Mouse (Mus musculus): ENCODE measurements at regions not wholly inside any gene's neighbourhood (a gene's known extent, or its start where the extent isn't known, plus 50 kb on each side); places are given as distances from the start of the nearest gene placed in this dataset.

DNA sequence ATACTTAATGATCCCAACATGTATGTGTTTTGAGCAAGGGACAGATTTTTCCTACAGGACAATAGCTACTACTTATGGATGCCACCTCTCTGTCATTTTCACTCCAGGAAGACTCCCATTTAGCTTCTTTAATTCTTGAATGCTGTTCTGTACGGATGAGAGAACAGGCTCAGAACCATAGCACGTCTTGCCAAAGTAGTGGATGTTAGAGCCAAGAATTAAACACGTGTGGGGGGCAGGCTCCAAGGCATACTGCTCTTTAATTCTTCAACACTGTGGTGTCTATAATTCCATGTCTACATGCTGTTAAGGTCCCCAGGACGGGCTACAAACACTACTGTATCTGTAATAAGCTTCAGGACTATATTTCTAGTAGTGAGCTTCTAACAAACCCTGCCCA is 74.7 kb upstream of the Ssbp2 start:
- no peak for DNase-seq (ENCODE audit: extremely low read depth)
- Histone ChIP-seq H3K4me2 (ENCODE audit: insufficient read depth, low read depth, poor library complexity, severe bottlenecking) (no peak overlapping the region), H3K27me3 (replicated peaks) (no peaks in the 10 kb centered on the region), H3K36me3 (replicated peaks in 1 of 2; ENCODE audit: control insufficient read depth in 1 of 2, insufficient read depth in 1 of 2, low read length in 1 of 2) (no peaks in the 10 kb centered on the region), H3K4me3 (replicated peaks in 1 of 3; ENCODE audit: low read depth in 2 of 3, low read length in 2 of 3, poor library complexity in 1 of 3) (no peak overlapping the region), H3K79me2 (replicated peaks; ENCODE audit: control insufficient read depth, extremely low read depth, insufficient read depth, poor library complexity, severe bottlenecking) (no peaks in the 10 kb centered on the region), H3K4me1 (ENCODE audit: control insufficient read depth in 1 of 2, insufficient read depth in 2 of 2) (no peaks in the 10 kb centered on the region), H3K9me3 (replicated peaks; ENCODE audit: low read length) (no peaks in the 10 kb centered on the region), H3K9ac (ENCODE audit: insufficient read depth, low read depth) (no peak overlapping the region), H3K27ac (ENCODE audit: insufficient read depth, low read depth) (no peak overlapping the region)
- dilution Hi-C loops (cut with MboI; ENCODE audit: extremely low pct_ligation_motif_present, extremely low pct_unique_long_range_greater_than_20kb, low sequenced_read_pairs) (no loop called here), in situ Hi-C loops (cut with MboI; ENCODE audit: low pct_ligation_motif_present, low pct_unique_long_range_greater_than_20kb, low sequenced_read_pairs) (no loop called here)
- TF ChIP-seq RCOR1 (conservative IDR thresholded peaks at IDR 0.05; ENCODE audit: low read depth, low read length) (no peak), PAX5 (IDR thresholded peaks at IDR 0.05; ENCODE audit: low read length) (no peak), CHD1 (IDR thresholded peaks at IDR 0.05; ENCODE audit: low read depth, low read length) (no peak), BHLHE40 (IDR thresholded peaks at IDR 0.05; ENCODE audit: low read depth, low read length) (no peak), E2F4 (IDR thresholded peaks at IDR 0.05; ENCODE audit: insufficient replicate concordance, low read depth, low read length) (no peak), JUND (conservative IDR thresholded peaks at IDR 0.05; ENCODE audit: low read depth, low read length) (no peak), POLR2A (IDR thresholded peaks at IDR 0.05; ENCODE audit: low read depth, low read length) (no peak), MAFK (IDR thresholded peaks at IDR 0.05; ENCODE audit: insufficient replicate concordance, low read length) (no peak), IRF4 (IDR thresholded peaks at IDR 0.05; ENCODE audit: low read depth, low read length) (no peak), HCFC1 (IDR thresholded peaks at IDR 0.05; ENCODE audit: low read depth, low read length) (no peak), GABPA (IDR thresholded peaks at IDR 0.05; ENCODE audit: insufficient replicate concordance, low read depth, low read length) (no peak), EP300 (IDR thresholded peaks at IDR 0.05; ENCODE audit: low read length) (no peak), CTCF (conservative IDR thresholded peaks at IDR 0.05 in 1 of 2, IDR thresholded peaks at IDR 0.05 in 1 of 2; ENCODE audit: low read depth in 2 of 2, low read length in 2 of 2) (no peak), USF2 (conservative IDR thresholded peaks at IDR 0.05; ENCODE audit: low read depth, low read length) (no peak)

DNA sequence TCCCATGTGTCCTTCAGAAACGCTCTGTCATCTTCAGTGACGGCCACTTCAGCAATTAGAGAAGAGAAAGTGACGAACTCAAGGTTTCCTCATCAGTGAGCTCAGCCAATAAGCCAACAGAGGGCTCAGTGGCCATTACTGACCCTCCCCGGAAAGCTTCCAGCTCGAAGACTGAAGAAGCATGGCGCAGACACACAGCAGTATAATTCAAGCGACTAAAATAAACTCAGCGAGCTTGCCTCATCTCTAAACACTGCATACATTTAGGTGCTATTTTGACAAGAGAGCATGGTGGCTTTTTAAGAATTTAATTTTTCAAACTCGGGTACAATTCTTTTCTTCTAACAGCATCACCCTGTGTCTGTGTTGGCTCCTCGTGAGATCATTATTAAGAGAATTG is 72.2 kb upstream of the Ssbp2 start:
- H3K4me1 ChIP-seq (ENCODE audit: control insufficient read depth in 1 of 2, insufficient read depth in 2 of 2) = no peaks in the 10 kb centered on the region
- no peak overlapping the region for H3K4me2 ChIP-seq (ENCODE audit: insufficient read depth, low read depth, poor library complexity, severe bottlenecking)
- H3K79me2 ChIP-seq (replicated peaks; ENCODE audit: control insufficient read depth, extremely low read depth, insufficient read depth, poor library complexity, severe bottlenecking) = no peaks in the 10 kb centered on the region
- no peak for DNase-seq (ENCODE audit: extremely low read depth)
- dilution Hi-C loops (cut with MboI; ENCODE audit: extremely low pct_ligation_motif_present, extremely low pct_unique_long_range_greater_than_20kb, low sequenced_read_pairs) (no loop called here), in situ Hi-C loops (cut with MboI; ENCODE audit: low pct_ligation_motif_present, low pct_unique_long_range_greater_than_20kb, low sequenced_read_pairs) (no loop called here)
- H3K27ac ChIP-seq (ENCODE audit: insufficient read depth, low read depth) = no peak overlapping the region
- no peaks in the 10 kb centered on the region for H3K36me3 ChIP-seq (replicated peaks in 1 of 2; ENCODE audit: control insufficient read depth in 1 of 2, insufficient read depth in 1 of 2, low read length in 1 of 2)
- TF ChIP-seq JUN (IDR thresholded peaks at IDR 0.05; ENCODE audit: insufficient read depth, low read depth, low read length) = no peak
- no peak for TF ChIP-seq RAD21 (IDR thresholded peaks at IDR 0.05; ENCODE audit: low read depth, low read length)
- no peaks in the 10 kb centered on the region for H3K9me3 ChIP-seq (replicated peaks; ENCODE audit: low read length)
- H3K4me3 ChIP-seq (replicated peaks in 1 of 3; ENCODE audit: low read depth in 2 of 3, low read length in 2 of 3, poor library complexity in 1 of 3) = no peak overlapping the region
- H3K9ac ChIP-seq (ENCODE audit: insufficient read depth, low read depth) = no peak overlapping the region
- no peaks in the 10 kb centered on the region for H3K27me3 ChIP-seq (replicated peaks)

DNA sequence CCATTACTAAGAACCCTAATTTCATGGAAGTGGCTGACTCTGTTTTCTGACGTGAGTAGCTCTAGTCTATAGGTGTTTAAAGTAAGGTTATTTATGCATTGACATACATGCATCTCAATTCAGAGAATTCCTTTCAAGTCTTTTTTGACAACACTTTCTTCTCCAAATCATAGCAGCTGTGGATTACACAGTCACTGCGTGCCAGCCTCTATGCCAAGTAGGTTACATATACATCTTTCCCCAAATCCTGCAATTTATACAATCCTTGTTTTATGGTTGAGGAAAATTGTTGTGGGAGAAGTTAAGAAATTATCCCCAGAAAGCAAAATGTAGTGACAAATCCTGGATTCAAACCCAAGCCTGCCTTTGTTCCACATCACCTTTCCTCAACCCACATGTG is 56.5 kb upstream of the Ssbp2 start:
- no peak overlapping the region for H3K9ac ChIP-seq (ENCODE audit: insufficient read depth, low read depth)
- no peaks in the 10 kb centered on the region for H3K36me3 ChIP-seq (replicated peaks in 1 of 2; ENCODE audit: control insufficient read depth in 1 of 2, insufficient read depth in 1 of 2, low read length in 1 of 2)
- no peaks in the 10 kb centered on the region for H3K4me1 ChIP-seq (ENCODE audit: control insufficient read depth in 1 of 2, insufficient read depth in 2 of 2)
- in situ Hi-C loops (cut with MboI; ENCODE audit: low pct_ligation_motif_present, low pct_unique_long_range_greater_than_20kb, low sequenced_read_pairs) = no loop called here
- H3K79me2 ChIP-seq (replicated peaks; ENCODE audit: control insufficient read depth, extremely low read depth, insufficient read depth, poor library complexity, severe bottlenecking) = no peaks in the 10 kb centered on the region
- no peak overlapping the region for H3K27ac ChIP-seq (ENCODE audit: insufficient read depth, low read depth)
- dilution Hi-C loops (cut with MboI; ENCODE audit: extremely low pct_ligation_motif_present, extremely low pct_unique_long_range_greater_than_20kb, low sequenced_read_pairs) = no loop called here
- H3K4me2 ChIP-seq (ENCODE audit: insufficient read depth, low read depth, poor library complexity, severe bottlenecking) = no peak overlapping the region
- H3K4me3 ChIP-seq (replicated peaks in 1 of 3; ENCODE audit: low read depth in 2 of 3, low read length in 2 of 3, poor library complexity in 1 of 3) = no peak overlapping the region
- DNase-seq (ENCODE audit: extremely low read depth) = no peak
- H3K27me3 ChIP-seq (replicated peaks) = no peaks in the 10 kb centered on the region
- TF ChIP-seq HCFC1 (IDR thresholded peaks at IDR 0.05; ENCODE audit: low read depth, low read length) (no peak), ETS1 (conservative IDR thresholded peaks at IDR 0.05; ENCODE audit: low read depth, low read length) (no peak), USF2 (conservative IDR thresholded peaks at IDR 0.05; ENCODE audit: low read depth, low read length) (no peak), CHD2 (IDR thresholded peaks at IDR 0.05; ENCODE audit: low read length) (no peak), PAX5 (IDR thresholded peaks at IDR 0.05; ENCODE audit: low read length) (no peak), SMC3 (IDR thresholded peaks at IDR 0.05; ENCODE audit: low read depth, low read length) (no peak), ZMIZ1 (IDR thresholded peaks at IDR 0.05; ENCODE audit: low read depth, low read length) (no peak), TCF12 (IDR thresholded peaks at IDR 0.05; ENCODE audit: low read depth, low read length) (no peak), CTCF (conservative IDR thresholded peaks at IDR 0.05 in 1 of 2, IDR thresholded peaks at IDR 0.05 in 1 of 2; ENCODE audit: low read depth in 2 of 2, low read length in 2 of 2) (no peak), SIN3A (IDR thresholded peaks at IDR 0.05; ENCODE audit: low read length) (no peak), KAT2A (IDR thresholded peaks at IDR 0.05; ENCODE audit: insufficient replicate concordance, low read length) (no peak), RAD21 (IDR thresholded peaks at IDR 0.05; ENCODE audit: low read depth, low read length) (no peak), ZKSCAN1 (IDR thresholded peaks at IDR 0.05; ENCODE audit: borderline replicate concordance, low read depth, low read length) (no peak), BHLHE40 (IDR thresholded peaks at IDR 0.05; ENCODE audit: low read depth, low read length) (no peak), UBTF (IDR thresholded peaks at IDR 0.05; ENCODE audit: low read depth, low read length) (no peak), JUN (IDR thresholded peaks at IDR 0.05; ENCODE audit: insufficient read depth, low read depth, low read length) (no peak), ELF1 (IDR thresholded peaks at IDR 0.05; ENCODE audit: low read depth, low read length) (no peak), CHD1 (IDR thresholded peaks at IDR 0.05; ENCODE audit: low read depth, low read length) (no peak)
- no peaks in the 10 kb centered on the region for H3K9me3 ChIP-seq (replicated peaks; ENCODE audit: low read length)
